13 mouse cellular contexts compared by ENCODE assay signal in the genomic region with DNA sequence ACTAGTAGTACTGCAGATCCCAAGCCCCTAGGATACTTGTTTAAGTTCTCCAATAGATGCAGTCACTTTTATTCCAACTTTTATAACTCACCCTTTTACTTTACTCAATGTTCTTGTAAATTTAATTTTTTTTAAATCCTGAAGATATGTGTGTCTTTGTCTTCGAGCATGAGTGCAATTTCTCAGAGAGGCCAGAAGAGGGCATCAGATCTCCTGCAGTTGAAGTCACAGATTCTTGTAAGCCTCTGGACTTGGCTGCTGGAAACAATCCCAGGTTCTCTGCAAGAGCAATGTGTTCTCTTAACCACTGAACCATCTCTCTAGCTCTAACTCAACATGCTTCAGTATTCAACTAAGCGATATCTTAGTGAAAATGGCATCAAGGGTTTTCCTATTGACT.
DNase-seq lines count a peak whose midpoint lies in the region; ATAC-seq and TF ChIP-seq lines count a peak whose summit lies in the region.
"Had no signal": no experiment of that assay in that cellular context is flagged by ENCODE, and none has a peak within 500 bp of the region (broad histone marks: within the 10 kb centered on the region; RNA-seq: fewer than 3 reads in every experiment).

No protein-coding gene starts in this region.

- H3K4me2 ChIP-seq in hindbrain, embryonic 11.5 days (replicated peaks; ENCODE audit: low read depth, low read length) = no peak overlapping the region
- no peak overlapping the region for H3K4me2 ChIP-seq in hindbrain, embryonic 13.5 days
- no peak overlapping the region for H3K4me2 ChIP-seq in midbrain, postnatal 0 days (ENCODE audit: low read depth, low read length, poor library complexity, severe bottlenecking)
- no peak overlapping the region for H3K4me2 ChIP-seq in midbrain, embryonic 16.5 days (ENCODE audit: low read length)
- H3K4me2 ChIP-seq: neural tube, embryonic 15.5 days had no signal

- DNase-seq in hindbrain, embryonic 11.5 days (ENCODE audit: low spot score) = peak; percentile 31
- peak; percentile 28 for DNase-seq in midbrain, postnatal 0 days (ENCODE audit: low spot score)
- peak; percentile 18 for DNase-seq in c-Kit-positive CD71-positive TER-119-positive erythroid progenitor cells, embryonic 14.5 days (ENCODE audit: low spot score)
- no peak for DNase-seq in thymus, postnatal 4 days
- no peak for DNase-seq in left cerebral cortex, adult 9 months (ENCODE audit: low spot score in 2 of 2)
- DNase-seq in gastrocnemius, adult 8-10 months (ENCODE audit: low spot score in 2 of 2) = no peak
- DNase-seq: cerebellum, adult 11 months; kidney, adult 11 months had no signal

- H3K27me3 ChIP-seq in hindbrain, embryonic 11.5 days (ENCODE audit: control insufficient read depth, insufficient read depth, low read length) = no peaks in the 10 kb centered on the region
- H3K27me3 ChIP-seq in hindbrain, embryonic 13.5 days = no peaks in the 10 kb centered on the region
- H3K27me3 ChIP-seq in midbrain, postnatal 0 days (ENCODE audit: insufficient read depth, low read length) = no peaks in the 10 kb centered on the region
- no peaks in the 10 kb centered on the region for H3K27me3 ChIP-seq in midbrain, embryonic 16.5 days (ENCODE audit: control insufficient read depth, insufficient read depth, low read depth, low read length)
- H3K27me3 ChIP-seq: megakaryocyte, embryonic 14.5 days; neural tube, embryonic 15.5 days had no signal

- no peaks in the 10 kb centered on the region for H3K4me1 ChIP-seq in hindbrain, embryonic 11.5 days (replicated peaks; ENCODE audit: control insufficient read depth, insufficient read depth, low read length)
- peaks cover 6% of the 10 kb centered on the region for H3K4me1 ChIP-seq in hindbrain, embryonic 13.5 days (replicated peaks)
- H3K4me1 ChIP-seq in midbrain, postnatal 0 days (ENCODE audit: insufficient read depth, low read length) = peaks cover 5% of the 10 kb centered on the region; the same call in 1 of the 2 replicates
- peaks cover 8% of the 10 kb centered on the region for H3K4me1 ChIP-seq in midbrain, embryonic 16.5 days (ENCODE audit: control insufficient read depth, insufficient read depth, low read length)
- H3K4me1 ChIP-seq: heart, embryonic 10.5 days; megakaryocyte, embryonic 14.5 days; neural tube, embryonic 15.5 days had no signal

- ATAC-seq in hindbrain, embryonic 11.5 days (ENCODE audit: low FRiP score) = no peak
- no peak for ATAC-seq in hindbrain, embryonic 13.5 days (ENCODE audit: low FRiP score)
- no peak for ATAC-seq in midbrain, postnatal 0 days (ENCODE audit: low FRiP score)
- no peak for ATAC-seq in midbrain, embryonic 16.5 days

- WGBS in hindbrain, embryonic 11.5 days = 69% methylated on average over 2 of the region's 2 CpGs
- WGBS in hindbrain, embryonic 13.5 days = 61% methylated on average over 2 of the region's 2 CpGs
- WGBS in midbrain, postnatal 0 days = 69% methylated on average over 2 of the region's 2 CpGs
- 66% methylated on average over 2 of the region's 2 CpGs for WGBS in midbrain, embryonic 16.5 days

- H3K36me3 ChIP-seq in hindbrain, embryonic 11.5 days (ENCODE audit: control insufficient read depth, insufficient read depth, low read length) = no peaks in the 10 kb centered on the region
- H3K36me3 ChIP-seq in hindbrain, embryonic 13.5 days = no peaks in the 10 kb centered on the region
- no peaks in the 10 kb centered on the region for H3K36me3 ChIP-seq in midbrain, postnatal 0 days (ENCODE audit: insufficient read depth, low read length)
- no peaks in the 10 kb centered on the region for H3K36me3 ChIP-seq in midbrain, embryonic 16.5 days (ENCODE audit: control insufficient read depth, insufficient read depth, low read length)
- H3K36me3 ChIP-seq: heart, embryonic 10.5 days; neural tube, embryonic 15.5 days had no signal

- no peaks in the 10 kb centered on the region for H3K9me3 ChIP-seq in hindbrain, embryonic 11.5 days (ENCODE audit: control insufficient read depth, low read length)
- no peaks in the 10 kb centered on the region for H3K9me3 ChIP-seq in hindbrain, embryonic 13.5 days
- H3K9me3 ChIP-seq in midbrain, postnatal 0 days (ENCODE audit: low read length) = no peaks in the 10 kb centered on the region
- H3K9me3 ChIP-seq in midbrain, embryonic 16.5 days (replicated peaks; ENCODE audit: control insufficient read depth, low read length, poor library complexity, severe bottlenecking) = no peaks in the 10 kb centered on the region
- H3K9me3 ChIP-seq: heart, embryonic 10.5 days; megakaryocyte, embryonic 14.5 days; neural tube, embryonic 15.5 days had no signal

- no peak overlapping the region for H3K9ac ChIP-seq in hindbrain, embryonic 11.5 days (ENCODE audit: low read depth, low read length)
- H3K9ac ChIP-seq in hindbrain, embryonic 13.5 days = no peak overlapping the region
- H3K9ac ChIP-seq in midbrain, postnatal 0 days (replicated peaks; ENCODE audit: low read length, poor library complexity, severe bottlenecking) = no peak overlapping the region
- no peak overlapping the region for H3K9ac ChIP-seq in midbrain, embryonic 16.5 days (ENCODE audit: low read depth, low read length)
- H3K9ac ChIP-seq: neural tube, embryonic 15.5 days had no signal

- H3K27ac ChIP-seq in hindbrain, embryonic 11.5 days (ENCODE audit: low read depth, low read length) = no peak overlapping the region
- H3K27ac ChIP-seq in hindbrain, embryonic 13.5 days = no peak overlapping the region
- no peak overlapping the region for H3K27ac ChIP-seq in midbrain, postnatal 0 days (ENCODE audit: low read depth, low read length)
- no peak overlapping the region for H3K27ac ChIP-seq in midbrain, embryonic 16.5 days (ENCODE audit: low read length)
- H3K27ac ChIP-seq: heart, embryonic 10.5 days; neural tube, embryonic 15.5 days had no signal

- no peak overlapping the region for H3K4me3 ChIP-seq in hindbrain, embryonic 11.5 days (ENCODE audit: low read depth, low read length)
- no peak overlapping the region for H3K4me3 ChIP-seq in hindbrain, embryonic 13.5 days
- H3K4me3 ChIP-seq in midbrain, postnatal 0 days (ENCODE audit: low read depth, low read length) = no peak overlapping the region
- no peak overlapping the region for H3K4me3 ChIP-seq in midbrain, embryonic 16.5 days (ENCODE audit: low read depth, low read length)
- H3K4me3 ChIP-seq: heart, embryonic 10.5 days; megakaryocyte, embryonic 14.5 days; neural tube, embryonic 15.5 days had no signal

- peak; percentile 60 for TF ChIP-seq CTCF in midbrain, postnatal 0 days (IDR thresholded peaks at IDR 0.05)

Comparison
In these comparisons a context has a peak if more than half of its experiments do, and no peak if none do; other contexts are left out.
1. DNase-seq: peak in hindbrain, embryonic 11.5 days (single experiment), midbrain, postnatal 0 days (single experiment) and c-Kit-positive CD71-positive TER-119-positive erythroid progenitor cells, embryonic 14.5 days (single experiment); none in thymus, postnatal 4 days (single experiment), left cerebral cortex, adult 9 months (0 of 2) and gastrocnemius, adult 8-10 months (0 of 2).